Mouse (Mus musculus) testis, adult 2 months (tissue): ENCODE results near the gene Smdt1.

Experiments
- CTCF ChIP-seq: fragments of 200-500 bp; IDR thresholded peaks from 2 replicates; pipeline ENCODE4 v1.5.1; 2012; ENCODE audit warnings: low read depth, mild to moderate bottlenecking, inconsistent platforms, low read length, moderate library complexity; ENCODE audit not compliant: control insufficient read depth, insufficient read depth, insufficient replicate concordance
- POLR2A ChIP-seq: fragments of 200-500 bp; IDR thresholded peaks from 2 replicates; pipeline ENCODE4 v1.6.1; 2012; ENCODE audit warnings: low read depth, mild to moderate bottlenecking, inconsistent platforms, low read length, moderate library complexity; ENCODE audit not compliant: control insufficient read depth

GRCm38 (mm10) chr15:82342543-82342935 is 3.8 kb downstream of the Smdt1 start:
- TF ChIP-seq CTCF = no peak
- TF ChIP-seq POLR2A = no peak
